Mouse (Mus musculus): ENCODE data around the gene Cpxm1. TPM values are rescaled to one million over a fixed set of nuclear protein-coding genes. Genes with fewer than 3 reads are reported as not detected.

Cpxm1 gene
- total and polyA plus RNA-seq, 3 experiments = 5.0 to 10.5 (median 7.7) TPM

Other genes starting within 250 kb of the Cpxm1 start
- gene Snrpb, start 218.2 kb downstream of the Cpxm1 start, total RNA-seq (2021) = 100 to 1,000 TPM; 112 to 187 TPM
- 350 and 452 TPM in 2 replicates for gene Snrpb, start 218.2 kb downstream of the Cpxm1 start, polyA plus RNA-seq (2012; rRNA removed)
- gene Tmc2, start 202.4 kb downstream of the Cpxm1 start, total RNA-seq (2021) = not detected
- not detected in 2 replicates for gene Tmc2, start 202.4 kb downstream of the Cpxm1 start, polyA plus RNA-seq (2012; rRNA removed)
- gene Nop56, start 123.1 kb downstream of the Cpxm1 start, total RNA-seq (2021) = 100 to 1,000 TPM in 1 of 2 experiments, 10 to 100 TPM in 1; 83.3 to 111 TPM
- 38.7 and 57.7 TPM in 2 replicates for gene Nop56, start 123.1 kb downstream of the Cpxm1 start, polyA plus RNA-seq (2012; rRNA removed)
- 100 to 1,000 TPM; 522 to 542 TPM for gene Idh3b, start 113.0 kb downstream of the Cpxm1 start, total RNA-seq (2021)
- gene Idh3b, start 113.0 kb downstream of the Cpxm1 start, polyA plus RNA-seq (2012; rRNA removed) = 195 and 222 TPM in 2 replicates
- 1 to 10 TPM; 3.3 to 3.9 TPM for gene Ebf4, start 102.4 kb downstream of the Cpxm1 start, total RNA-seq (2021)
- 12.1 and 15.3 TPM in 2 replicates for gene Ebf4, start 102.4 kb downstream of the Cpxm1 start, polyA plus RNA-seq (2012; rRNA removed)
- gene Gm28372, start 7.7 kb upstream of the Cpxm1 start, total RNA-seq (2021) = not detected
- gene Gm28372, start 7.7 kb upstream of the Cpxm1 start, polyA plus RNA-seq (2012; rRNA removed) = not detected in 2 replicates
- gene 1700020A23Rik, start 7.7 kb upstream of the Cpxm1 start, total RNA-seq (2021) = 1 to 10 TPM in 1 of 2 experiments, not detected in 1; 1.0 TPM
- not detected in 2 replicates for gene 1700020A23Rik, start 7.7 kb upstream of the Cpxm1 start, polyA plus RNA-seq (2012; rRNA removed)
- not detected for gene Tmem239, start 8.9 kb upstream of the Cpxm1 start, total RNA-seq (2021)
- 0.08 TPM in 1 of 2 replicates, not detected in the other for gene Tmem239, start 8.9 kb upstream of the Cpxm1 start, polyA plus RNA-seq (2012; rRNA removed)
- 10 to 100 TPM; 55.4 to 57.0 TPM for gene Vps16, start 26.8 kb upstream of the Cpxm1 start, total RNA-seq (2021)
- 44.8 and 44.9 TPM in 2 replicates for gene Vps16, start 26.8 kb upstream of the Cpxm1 start, polyA plus RNA-seq (2012; rRNA removed)
- 10 to 100 TPM; 15.4 to 17.2 TPM for gene Pced1a, start 27.1 kb upstream of the Cpxm1 start, total RNA-seq (2021)
- gene Pced1a, start 27.1 kb upstream of the Cpxm1 start, polyA plus RNA-seq (2012; rRNA removed) = 40.8 and 43.3 TPM in 2 replicates
- gene Ptpra, start 52.7 kb upstream of the Cpxm1 start, total RNA-seq (2021) = 100 to 1,000 TPM; 125 to 145 TPM
- 80.0 and 113 TPM in 2 replicates for gene Ptpra, start 52.7 kb upstream of the Cpxm1 start, polyA plus RNA-seq (2012; rRNA removed)
- 10 to 100 TPM; 51.8 to 67.1 TPM for gene Mrps26, start 166.2 kb upstream of the Cpxm1 start, total RNA-seq (2021)
- 148 and 163 TPM in 2 replicates for gene Mrps26, start 166.2 kb upstream of the Cpxm1 start, polyA plus RNA-seq (2012; rRNA removed)
- gene Oxt, start 178.6 kb upstream of the Cpxm1 start, total RNA-seq (2021) = not detected
- not detected in 2 replicates for gene Oxt, start 178.6 kb upstream of the Cpxm1 start, polyA plus RNA-seq (2012; rRNA removed)
- not detected for gene Avp, start 185.0 kb upstream of the Cpxm1 start, total RNA-seq (2021)
- gene Avp, start 185.0 kb upstream of the Cpxm1 start, polyA plus RNA-seq (2012; rRNA removed) = not detected in 2 replicates
- 10 to 100 TPM in 1 of 2 experiments, 1 to 10 TPM in 1; 10.0 to 16.1 TPM for gene Fastkd5, start 232.5 kb upstream of the Cpxm1 start, total RNA-seq (2021)
- 0.40 and 0.52 TPM in 2 replicates for gene Fastkd5, start 232.5 kb upstream of the Cpxm1 start, polyA plus RNA-seq (2012; rRNA removed)
- 1 to 10 TPM; 6.4 to 7.1 TPM for gene Ubox5, start 232.5 kb upstream of the Cpxm1 start, total RNA-seq (2021)
- 5.8 and 6.3 TPM in 2 replicates for gene Ubox5, start 232.5 kb upstream of the Cpxm1 start, polyA plus RNA-seq (2012; rRNA removed)
- gene Lzts3, start 245.2 kb upstream of the Cpxm1 start, total RNA-seq (2021) = 10 to 100 TPM; 14.3 to 21.4 TPM
- 17.7 and 21.0 TPM in 2 replicates for gene Lzts3, start 245.2 kb upstream of the Cpxm1 start, polyA plus RNA-seq (2012; rRNA removed)

Measured in adrenal gland, adult 2 months (tissue).